Mouse (Mus musculus) heart, embryonic 12.5 days (tissue): ENCODE results near the gene Ttc6. TPM values are rescaled to one million over a fixed set of nuclear protein-coding genes. Genes with fewer than 3 reads are reported as not detected.
A peak's percentile ranks its signal among the peaks of the same experiment; 100 is the strongest.

Experiments used
- ATAC-seq: fragments of 200-750 bp; cut with Nextera tagmentation; 2 replicates; pipeline ENCODE4 v1.8.0; 2017; ENCODE audit warnings: moderate TSS enrichment, moderate library complexity; ENCODE audit not compliant: insufficient number of reproducible peaks, low FRiP score
- H3K27ac ChIP-seq: fragments of 300-500 bp; sonication (generic); 2 replicates; pipeline ENCODE4 v1.5.1; 2016; ENCODE audit warnings: mild to moderate bottlenecking, moderate library complexity; ENCODE audit not compliant: poor library complexity, severe bottlenecking
- H3K27me3 ChIP-seq: fragments of 300-500 bp; sonication (generic); replicated peaks from 2 replicates; pipeline ENCODE4 v1.6.1; 2016; ENCODE audit warnings: mild to moderate bottlenecking, moderate library complexity
- H3K36me3 ChIP-seq: fragments of 300-500 bp; sonication (generic); 2 replicates; pipeline ENCODE4 v1.6.1; 2016; ENCODE audit warnings: mild to moderate bottlenecking, moderate library complexity
- H3K4me1 ChIP-seq: fragments of 300-500 bp; sonication (generic); replicated peaks from 2 replicates; pipeline ENCODE4 v1.6.1; 2016; ENCODE audit warnings: mild to moderate bottlenecking
- H3K4me2 ChIP-seq: fragments of 300-500 bp; sonication (generic); 2 replicates; pipeline ENCODE4 v1.6.1; 2016; ENCODE audit warnings: mild to moderate bottlenecking, moderate library complexity
- H3K4me3 ChIP-seq: fragments of 300-500 bp; sonication (generic); 2 replicates; pipeline ENCODE4 v1.5.1; 2016; ENCODE audit warnings: mild to moderate bottlenecking
- H3K9ac ChIP-seq: fragments of 300-500 bp; sonication (generic); 2 replicates; pipeline ENCODE4 v1.6.1; 2016; ENCODE audit warnings: mild to moderate bottlenecking, moderate library complexity
- H3K9me3 ChIP-seq: fragments of 300-500 bp; sonication (generic); replicated peaks from 2 replicates; pipeline ENCODE4 v1.6.1; 2016; ENCODE audit warnings: mild to moderate bottlenecking, moderate library complexity
- WGBS: fragments of 180-500 bp; shearing (Covaris S2); methylation state at CpG from one replicate; pipeline ENCODE4 v1.1.7; 2016; 5-methylcytosine and 5-hydroxymethylcytosine counted together
- polyA plus RNA-seq: library from polyadenylated mRNA; unstranded; fragments of >200 nt; fragmentation: Nextera tagmentation; extraction: Ambion mirVana; gene quantifications from 2 replicates; pipeline ENCODE4 v1.2.1, GENCODE M21; 2016

Ttc6 gene
- polyA plus RNA-seq, 1 experiment from 2014 or later: 0.20 TPM

- ATAC-seq: no peak
- Histone ChIP-seq H3K27ac (no peak overlapping the region), H3K9ac (no peak overlapping the region), H3K9me3 (no peaks in the 10 kb centered on the region), H3K4me3 (no peak overlapping the region), H3K4me1 (no peaks in the 10 kb centered on the region), H3K27me3 (no peaks in the 10 kb centered on the region), H3K4me2 (no peak overlapping the region), H3K36me3 (no peaks in the 10 kb centered on the region)
- 90% methylated on average over 1 of the region's 1 CpGs for WGBS
These were observed 146.1 kb downstream of the Ttc6 start for GRCm38 (mm10) chr12:57709966-57710365.

GRCm38 (mm10) chr12:57764720-57765119, 200.8 kb downstream of the Ttc6 start:
- no peak overlapping the region for H3K4me2 ChIP-seq
- no peaks in the 10 kb centered on the region for H3K9me3 ChIP-seq
- H3K4me1 ChIP-seq: no peaks in the 10 kb centered on the region
- no peaks in the 10 kb centered on the region for H3K36me3 ChIP-seq
- H3K27ac ChIP-seq: no peak overlapping the region
- WGBS: 66% methylated on average over 7 of the region's 7 CpGs
- no peak overlapping the region for H3K4me3 ChIP-seq
- no peak overlapping the region for H3K9ac ChIP-seq
- no peaks in the 10 kb centered on the region for H3K27me3 ChIP-seq
- no peak for ATAC-seq

- Histone ChIP-seq H3K9me3 (no peaks in the 10 kb centered on the region), H3K36me3 (no peaks in the 10 kb centered on the region), H3K4me3 (peak overlapping the region; percentile 10; the same call in 1 of the 2 replicates), H3K27ac (no peak overlapping the region), H3K27me3 (no peaks in the 10 kb centered on the region), H3K9ac (no peak overlapping the region), H3K4me2 (peak overlapping the region; percentile 59), H3K4me1 (peaks cover 9% of the 10 kb centered on the region)
- WGBS: 21% methylated on average over 12 of the region's 12 CpGs
- ATAC-seq: no peak
These were observed 212.5 kb downstream of the Ttc6 start for GRCm38 (mm10) chr12:57776290-57776997.

- 76% methylated on average over 5 of the region's 5 CpGs for WGBS
- H3K9me3 ChIP-seq: no peaks in the 10 kb centered on the region
- peaks cover 5% of the 10 kb centered on the region; the same call in 1 of the 2 replicates for H3K4me1 ChIP-seq
- H3K4me3 ChIP-seq: no peak overlapping the region
- H3K9ac ChIP-seq: no peak overlapping the region
- no peak overlapping the region for H3K27ac ChIP-seq
- H3K4me2 ChIP-seq: no peak overlapping the region
- ATAC-seq: no peak
- no peaks in the 10 kb centered on the region for H3K36me3 ChIP-seq
- H3K27me3 ChIP-seq: no peaks in the 10 kb centered on the region
These were observed 218.0 kb downstream of the Ttc6 start for GRCm38 (mm10) chr12:57781926-57782325.

- Histone ChIP-seq H3K4me2 (no peak overlapping the region), H3K4me3 (no peak overlapping the region), H3K36me3 (no peaks in the 10 kb centered on the region), H3K27me3 (no peaks in the 10 kb centered on the region), H3K9ac (no peak overlapping the region), H3K27ac (no peak overlapping the region), H3K9me3 (no peaks in the 10 kb centered on the region), H3K4me1 (no peaks in the 10 kb centered on the region)
- 23% methylated on average over 5 of the region's 5 CpGs for WGBS
- ATAC-seq: no peak
These were observed 223.6 kb downstream of the Ttc6 start for GRCm38 (mm10) chr12:57787471-57787870.

Other genes with a start within 250 kb of the Ttc6 start
- 0.13 and 0.26 TPM in 2 replicates for gene Foxa1, start 17.2 kb upstream of the Ttc6 start, polyA plus RNA-seq